Mouse (Mus musculus): ENCODE measurements around the gene Serf2. TPM values are rescaled to one million over a fixed set of nuclear protein-coding genes. Genes with fewer than 3 reads are reported as not detected.
"Not testable (repeated sequence)": the region's sequence is repeated elsewhere in the genome, so short reads cannot be mapped to it uniquely, and the experiment has no call there.

Serf2 gene
- polyA plus RNA-seq, 1 experiment from 2014 or later: 449 TPM

GRCm38 (mm10) chr2:121452361-121452760, 3.4 kb downstream of the Serf2 start:
- 89% methylated on average over 4 of the region's 4 CpGs for WGBS
- peak overlapping the region; percentile 10; the same call in 1 of the 2 replicates for H3K4me3 ChIP-seq

GRCm38 (mm10) chr2:121452990-121453389, 4.0 kb downstream of the Serf2 start, which contains the start of gene Hypk:
Gene Hypk, plus strand, starts transcription at chr2:121453290.
- WGBS: 88% methylated on average over 4 of the region's 4 CpGs
- no peak for DNase-seq (ENCODE audit: extremely low spot score, low spot score)
- Histone ChIP-seq H3K4me1 (peaks cover 37% of the 10 kb centered on the region), H3K4me3 (peak within 1 kb of the TSS; percentile 10; the same call in 1 of the 2 replicates), H3K27ac (no peak within 1 kb of the TSS), H3K36me3 (replicated peaks) (peaks cover 42% of the 10 kb centered on the region), H3K27me3 (ENCODE audit: poor library complexity, severe bottlenecking) (no peaks in the 10 kb centered on the region), H3K9me3 (no peaks in the 10 kb centered on the region)

More at GRCm38 (mm10) chr2:121452361-121452760, 3.4 kb downstream of the Serf2 start:
- no peak for DNase-seq (ENCODE audit: extremely low spot score, low spot score)
- H3K9me3 ChIP-seq: no peaks in the 10 kb centered on the region
- H3K27ac ChIP-seq: no peak overlapping the region
- peaks cover 36% of the 10 kb centered on the region for H3K4me1 ChIP-seq
- peaks cover 42% of the 10 kb centered on the region for H3K36me3 ChIP-seq (replicated peaks)
- H3K27me3 ChIP-seq (ENCODE audit: poor library complexity, severe bottlenecking): no peaks in the 10 kb centered on the region

GRCm38 (mm10) chr2:121453917-121454316, 4.9 kb downstream of the Serf2 start:
- 84% methylated on average over 6 of the region's 6 CpGs for WGBS
- DNase-seq (ENCODE audit: extremely low spot score, low spot score): no peak
- H3K9me3 ChIP-seq: no peaks in the 10 kb centered on the region
- peak overlapping the region; percentile 2; the same call in 1 of the 2 replicates for H3K4me3 ChIP-seq
- H3K27me3 ChIP-seq (ENCODE audit: poor library complexity, severe bottlenecking): no peaks in the 10 kb centered on the region
- peaks cover 49% of the 10 kb centered on the region for H3K36me3 ChIP-seq (replicated peaks)
- H3K27ac ChIP-seq: no peak overlapping the region
- peaks cover 36% of the 10 kb centered on the region for H3K4me1 ChIP-seq

- H3K27me3 ChIP-seq (ENCODE audit: poor library complexity, severe bottlenecking): no peaks in the 10 kb centered on the region
- H3K27ac ChIP-seq: no peak overlapping the region
- peaks cover 30% of the 10 kb centered on the region for H3K4me1 ChIP-seq
- no peaks in the 10 kb centered on the region for H3K9me3 ChIP-seq
- no peak for DNase-seq (ENCODE audit: extremely low spot score, low spot score)
- WGBS: 77% methylated on average over 5 of the region's 5 CpGs
- no peak overlapping the region for H3K4me3 ChIP-seq
- peaks cover 66% of the 10 kb centered on the region for H3K36me3 ChIP-seq (replicated peaks)
Measured at GRCm38 (mm10) chr2:121455534-121455933, 6.5 kb downstream of the Serf2 start.

- H3K4me3 ChIP-seq: peak within 1 kb of the TSS; percentile 87
Measured at GRCm38 (mm10) chr2:121456692-121457642, 8.0 kb downstream of the Serf2 start, which contains the start of gene Serinc4. Gene Serinc4, minus strand, starts transcription at chr2:121456781.

GRCm38 (mm10) chr2:121460071-121460470, 11.1 kb downstream of the Serf2 start:
- no peak for DNase-seq (ENCODE audit: extremely low spot score, low spot score)
- WGBS: 76% methylated on average over 2 of the region's 2 CpGs
- H3K9me3 ChIP-seq: no peaks in the 10 kb centered on the region

More at GRCm38 (mm10) chr2:121456692-121457642, 8.0 kb downstream of the Serf2 start, which contains the start of gene Serinc4:
- H3K27me3 ChIP-seq (ENCODE audit: poor library complexity, severe bottlenecking): no peaks in the 10 kb centered on the region
- peaks cover 19% of the 10 kb centered on the region for H3K4me1 ChIP-seq
- 3% methylated on average over 41 of the region's 41 CpGs for WGBS
- peak; percentile 88 for DNase-seq (ENCODE audit: extremely low spot score, low spot score)
- H3K9me3 ChIP-seq: no peaks in the 10 kb centered on the region
- H3K27ac ChIP-seq: peak within 1 kb of the TSS; percentile 86
- H3K36me3 ChIP-seq (replicated peaks): peaks cover 63% of the 10 kb centered on the region

GRCm38 (mm10) chr2:121468982-121469381, 20.0 kb downstream of the Serf2 start:
- not testable (repeated sequence) for H3K9me3 ChIP-seq; H3K27ac ChIP-seq; H3K27me3 ChIP-seq (ENCODE audit: poor library complexity, severe bottlenecking); H3K4me1 ChIP-seq; H3K4me3 ChIP-seq; DNase-seq (ENCODE audit: extremely low spot score, low spot score)
- WGBS: 83% methylated on average over 4 of the region's 6 CpGs
- peaks cover 20% of the 10 kb centered on the region for H3K36me3 ChIP-seq (replicated peaks)

More at GRCm38 (mm10) chr2:121460071-121460470, 11.1 kb downstream of the Serf2 start:
- Histone ChIP-seq H3K36me3 (replicated peaks) (peaks cover 35% of the 10 kb centered on the region), H3K27me3 (ENCODE audit: poor library complexity, severe bottlenecking) (no peaks in the 10 kb centered on the region), H3K4me1 (peaks cover 16% of the 10 kb centered on the region), H3K27ac (no peak overlapping the region), H3K4me3 (no peak overlapping the region)

- WGBS: 94% methylated on average over 3 of the region's 3 CpGs
- not testable (repeated sequence) for H3K27ac ChIP-seq; H3K4me1 ChIP-seq; DNase-seq (ENCODE audit: extremely low spot score, low spot score); H3K27me3 ChIP-seq (ENCODE audit: poor library complexity, severe bottlenecking); H3K9me3 ChIP-seq
- Histone ChIP-seq H3K36me3 (replicated peaks) (peaks cover 20% of the 10 kb centered on the region), H3K4me3 (peak overlapping the region; percentile 64)
Measured at GRCm38 (mm10) chr2:121472783-121473182, 23.8 kb downstream of the Serf2 start.

GRCm38 (mm10) chr2:121473301-121474179, 24.5 kb downstream of the Serf2 start, which contains the start of gene Mfap1b:
Gene Mfap1b, minus strand, starts transcription at chr2:121474067.
- peak; percentile 78 for DNase-seq (ENCODE audit: extremely low spot score, low spot score)
- WGBS: 5% methylated on average over 41 of the region's 41 CpGs
- Histone ChIP-seq H3K4me3 (peak within 1 kb of the TSS; percentile 64), H3K36me3 (replicated peaks) (peaks cover 16% of the 10 kb centered on the region), H3K27ac (peak within 1 kb of the TSS; percentile 72)
- not testable (repeated sequence) for H3K9me3 ChIP-seq; H3K27me3 ChIP-seq (ENCODE audit: poor library complexity, severe bottlenecking); H3K4me1 ChIP-seq

GRCm38 (mm10) chr2:121474180-121474535, 25.2 kb downstream of the Serf2 start:
- H3K4me1 ChIP-seq: peaks cover 4% of the 10 kb centered on the region
- H3K4me3 ChIP-seq: peak overlapping the region; percentile 64
- WGBS: 39% methylated on average over 8 of the region's 8 CpGs
- H3K27me3 ChIP-seq (ENCODE audit: poor library complexity, severe bottlenecking): no peaks in the 10 kb centered on the region
- H3K27ac ChIP-seq: peak overlapping the region; percentile 72
- H3K36me3 ChIP-seq (replicated peaks): peaks cover 16% of the 10 kb centered on the region
- no peaks in the 10 kb centered on the region for H3K9me3 ChIP-seq
- DNase-seq (ENCODE audit: extremely low spot score, low spot score): no peak

- H3K36me3 ChIP-seq (replicated peaks): peaks cover 13% of the 10 kb centered on the region
- not testable (repeated sequence) for H3K9me3 ChIP-seq; H3K27me3 ChIP-seq (ENCODE audit: poor library complexity, severe bottlenecking); DNase-seq (ENCODE audit: extremely low spot score, low spot score); H3K4me1 ChIP-seq; H3K27ac ChIP-seq; H3K4me3 ChIP-seq
- 98% methylated on average over 2 of the region's 2 CpGs for WGBS
Measured at GRCm38 (mm10) chr2:121475306-121475705, 26.3 kb downstream of the Serf2 start.

- no peak overlapping the region for H3K27ac ChIP-seq
- peaks cover 4% of the 10 kb centered on the region for H3K4me1 ChIP-seq
- H3K27me3 ChIP-seq (ENCODE audit: poor library complexity, severe bottlenecking): no peaks in the 10 kb centered on the region
- no peaks in the 10 kb centered on the region for H3K36me3 ChIP-seq (replicated peaks)
- H3K4me3 ChIP-seq: no peak overlapping the region
- DNase-seq (ENCODE audit: extremely low spot score, low spot score): no peak
- no peaks in the 10 kb centered on the region for H3K9me3 ChIP-seq
- 84% methylated on average over 3 of the region's 3 CpGs for WGBS
Measured at GRCm38 (mm10) chr2:121477491-121478266, 28.7 kb downstream of the Serf2 start.

Measured in forebrain, embryonic 10.5 days (tissue).